Mouse (Mus musculus) intestine, postnatal 0 days (tissue): ENCODE measurements around the gene Smim11. TPM values are rescaled to one million over a fixed set of nuclear protein-coding genes. Genes with fewer than 3 reads are reported as not detected.

Source experiments
- ATAC-seq: fragments of 200-750 bp; cut with Nextera tagmentation; 2 replicates; pipeline ENCODE4 v1.8.0; 2017; ENCODE audit warnings: mild to moderate bottlenecking, moderate TSS enrichment, moderate library complexity
- H3K27ac ChIP-seq: fragments of 300-500 bp; sonication (generic); 2 replicates; pipeline ENCODE4 v1.5.1; 2014; ENCODE audit warnings: mild to moderate bottlenecking, low read depth, low read length, moderate library complexity
- H3K27me3 ChIP-seq: fragments of 300-500 bp; sonication (generic); replicated peaks from 2 replicates; pipeline ENCODE4 v1.6.1; 2014; ENCODE audit warnings: low read length, mixed read lengths; ENCODE audit not compliant: control insufficient read depth, insufficient read depth
- H3K36me3 ChIP-seq: fragments of 300-500 bp; sonication (generic); 2 replicates; pipeline ENCODE4 v1.6.1; 2014; ENCODE audit warnings: mild to moderate bottlenecking, moderate library complexity; ENCODE audit not compliant: control insufficient read depth, insufficient read depth
- H3K4me1 ChIP-seq: fragments of 300-500 bp; sonication (generic); replicated peaks from 2 replicates; pipeline ENCODE4 v1.6.1; 2014; ENCODE audit warnings: antibody characterized with exemption, low read length, mixed read lengths; ENCODE audit not compliant: control insufficient read depth, insufficient read depth
- H3K4me2 ChIP-seq: fragments of 300-500 bp; sonication (generic); replicated peaks from 2 replicates; pipeline ENCODE4 v1.6.1; 2014; ENCODE audit warnings: low read depth, mild to moderate bottlenecking, moderate library complexity
- H3K4me3 ChIP-seq: fragments of 300-500 bp; sonication (generic); 2 replicates; pipeline ENCODE4 v1.5.1; 2014; ENCODE audit warnings: low read depth, low read length
- H3K9ac ChIP-seq: fragments of 300-500 bp; sonication (generic); 2 replicates; pipeline ENCODE4 v1.6.1; 2014; ENCODE audit warnings: mild to moderate bottlenecking, low read depth, low read length
- H3K9me3 ChIP-seq: fragments of 300-500 bp; sonication (generic); 2 replicates; pipeline ENCODE4 v1.6.1; 2016; ENCODE audit warnings: mixed run types; ENCODE audit not compliant: control insufficient read depth
- CTCF ChIP-seq: sonication (generic); IDR thresholded peaks from 2 replicates; pipeline ENCODE4 v1.5.1; 2016; ENCODE audit warnings: low read depth, mild to moderate bottlenecking, control low read depth, antibody characterized with exemption, moderate library complexity
- WGBS: fragments of 180-500 bp; shearing (Covaris S2); extraction: QIAGEN DNeasy Blood & Tissue Kit; methylation state at CpG from one replicate; pipeline ENCODE4 v1.1.7; 2014; 5-methylcytosine and 5-hydroxymethylcytosine counted together
- polyA plus RNA-seq: library from polyadenylated mRNA; unstranded; fragments of >200 nt; fragmentation: Nextera tagmentation; extraction: Ambion mirVana; gene quantifications from 2 replicates; pipeline ENCODE4 v1.2.1, GENCODE M21; 2015

Smim11 gene
- polyA plus RNA-seq, 1 experiment from 2014 or later, result 93.0 TPM

- Histone ChIP-seq H3K27ac (peak overlapping the region; percentile 9; the same call in 1 of the 2 replicates), H3K9ac (peak overlapping the region; percentile 61), H3K4me3 (peak overlapping the region; percentile 74), H3K36me3 (peaks cover 9% of the 10 kb centered on the region; the same call in 1 of the 2 replicates), H3K4me1 (0 out of 2 replicates have a peak, but pooled peaks cover 6% of the 10 kb centered on the region), H3K9me3 (no peaks in the 10 kb centered on the region), H3K4me2 (peak overlapping the region; percentile 78), H3K27me3 (no peaks in the 10 kb centered on the region)
- no peak for TF ChIP-seq CTCF
- peak; percentile 44 for ATAC-seq
- 0% methylated on average over 12 of the region's 12 CpGs for WGBS
Observed at GRCm38 (mm10) chr16:92301412-92301806, 323 bp downstream of the Smim11 start.

GRCm38 (mm10) chr16:92301989-92302388, 903 bp downstream of the Smim11 start:
- no peaks in the 10 kb centered on the region for H3K9me3 ChIP-seq
- H3K4me3 ChIP-seq, result peak overlapping the region; percentile 74
- H3K27me3 ChIP-seq, result no peaks in the 10 kb centered on the region
- H3K36me3 ChIP-seq, result peaks cover 14% of the 10 kb centered on the region; the same call in 1 of the 2 replicates
- H3K4me1 ChIP-seq, result 0 out of 2 replicates have a peak, but pooled peaks cover 6% of the 10 kb centered on the region
- TF ChIP-seq CTCF, result no peak
- no peak overlapping the region for H3K27ac ChIP-seq
- H3K9ac ChIP-seq, result peak overlapping the region; percentile 61
- peak overlapping the region; percentile 78 for H3K4me2 ChIP-seq
- ATAC-seq, result no peak
- 30% methylated on average over 5 of the region's 5 CpGs for WGBS

GRCm38 (mm10) chr16:92302506-92302905, 1.4 kb downstream of the Smim11 start:
- H3K9me3 ChIP-seq, result no peaks in the 10 kb centered on the region
- no peak for TF ChIP-seq CTCF
- H3K4me1 ChIP-seq, result 0 out of 2 replicates have a peak, but pooled peaks cover 6% of the 10 kb centered on the region
- H3K27me3 ChIP-seq, result no peaks in the 10 kb centered on the region
- H3K4me2 ChIP-seq, result peak overlapping the region; percentile 78; the same call in 1 of the 2 replicates
- H3K4me3 ChIP-seq, result no peak overlapping the region
- no peak for ATAC-seq
- H3K9ac ChIP-seq, result no peak overlapping the region
- 52% methylated on average over 5 of the region's 5 CpGs for WGBS
- peaks cover 14% of the 10 kb centered on the region; the same call in 1 of the 2 replicates for H3K36me3 ChIP-seq
- no peak overlapping the region for H3K27ac ChIP-seq

GRCm38 (mm10) chr16:92305519-92305918, 4.4 kb downstream of the Smim11 start:
- Histone ChIP-seq H3K4me3 (no peak overlapping the region), H3K9ac (no peak overlapping the region), H3K9me3 (no peaks in the 10 kb centered on the region), H3K27me3 (no peaks in the 10 kb centered on the region), H3K36me3 (peaks cover 32% of the 10 kb centered on the region), H3K4me2 (no peak overlapping the region), H3K27ac (no peak overlapping the region), H3K4me1 (0 out of 2 replicates have a peak, but pooled peaks cover 5% of the 10 kb centered on the region)
- no peak for ATAC-seq
- TF ChIP-seq CTCF, result peak; percentile 52
- 94% methylated on average over 2 of the region's 2 CpGs for WGBS

GRCm38 (mm10) chr16:92307947-92308346, 6.9 kb downstream of the Smim11 start:
- Histone ChIP-seq H3K4me2 (no peak overlapping the region), H3K4me3 (no peak overlapping the region), H3K27me3 (no peaks in the 10 kb centered on the region), H3K36me3 (peaks cover 54% of the 10 kb centered on the region), H3K9ac (no peak overlapping the region), H3K27ac (no peak overlapping the region), H3K4me1 (no peaks in the 10 kb centered on the region), H3K9me3 (no peaks in the 10 kb centered on the region)
- no peak; the same call in 1 of the 2 replicates for TF ChIP-seq CTCF
- WGBS, result 70% methylated on average over 3 of the region's 3 CpGs
- ATAC-seq, result no peak

GRCm38 (mm10) chr16:92309126-92309525, 8.0 kb downstream of the Smim11 start:
- Histone ChIP-seq H3K36me3 (peaks cover 61% of the 10 kb centered on the region), H3K9ac (no peak overlapping the region), H3K27me3 (no peaks in the 10 kb centered on the region), H3K27ac (no peak overlapping the region), H3K9me3 (no peaks in the 10 kb centered on the region), H3K4me2 (no peak overlapping the region), H3K4me3 (no peak overlapping the region), H3K4me1 (no peaks in the 10 kb centered on the region)
- WGBS, result 65% methylated on average over 4 of the region's 4 CpGs
- no peak for ATAC-seq
- TF ChIP-seq CTCF, result no peak
